Mouse (Mus musculus): ENCODE results near the gene Ppp1cc. TPM values are rescaled to one million over a fixed set of nuclear protein-coding genes. Genes with fewer than 3 reads are reported as not detected.

Gene Ppp1cc
- 100 to 1,000 TPM; 111 to 125 TPM for total RNA-seq (2021)
- long read RNA-seq, experiment 1, transcript Ppp1cc-201 (8 exons, 1,442 nt): minor isoform, 29 of 87 reads
- long read RNA-seq, experiment 1, transcript Ppp1cc-202 (7 exons, 2,384 nt): major isoform, 48 of 87 reads
- long read RNA-seq, experiment 1, partial matches to known transcripts: 6 of 87 reads
- long read RNA-seq, experiment 1, other reads (novel, unspliced or antisense): 4 of 87 reads
- long read RNA-seq, experiment 2, transcript Ppp1cc-202 (7 exons, 2,384 nt): major isoform, 66 of 96 reads
- long read RNA-seq, experiment 2, transcript Ppp1cc-201 (8 exons, 1,442 nt): minor isoform, 26 of 96 reads
- long read RNA-seq, experiment 2, partial matches to known transcripts: 4 of 96 reads
- long read RNA-seq, experiment 2, other reads (novel, unspliced or antisense): 0 of 96 reads

DNA sequence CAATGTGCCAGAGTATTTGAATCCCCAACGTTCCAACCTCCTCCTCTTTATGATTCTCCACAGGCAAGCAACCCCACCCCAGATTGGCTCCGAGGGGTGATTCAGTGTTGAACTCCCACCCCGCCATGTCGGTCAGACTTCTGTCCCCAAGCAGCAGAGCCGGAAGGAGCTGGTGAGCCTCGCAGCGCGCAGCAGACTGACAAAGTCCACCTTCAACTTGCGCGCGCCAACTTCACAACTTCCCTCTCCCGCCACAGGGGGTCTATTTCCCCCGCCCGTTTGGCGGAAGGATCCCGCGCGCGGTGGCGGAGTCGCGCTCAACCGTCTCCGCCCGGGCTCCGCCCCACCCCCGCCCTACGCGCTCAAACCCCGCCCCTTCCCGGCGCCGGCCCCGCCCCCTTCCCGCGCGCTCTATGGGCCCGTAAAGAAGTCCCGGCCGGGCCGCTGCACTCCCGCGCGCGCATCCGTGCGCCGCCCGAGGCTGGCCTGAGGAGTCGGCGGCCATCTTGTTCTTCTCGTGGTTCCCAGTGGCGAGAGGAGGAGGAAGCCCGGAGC lies at the start of gene Ppp1cc:
Gene Ppp1cc, plus strand, starts transcription at position 452 of the 555 bp plus-strand sequence.
- peak; percentile 95 for DNase-seq

DNA sequence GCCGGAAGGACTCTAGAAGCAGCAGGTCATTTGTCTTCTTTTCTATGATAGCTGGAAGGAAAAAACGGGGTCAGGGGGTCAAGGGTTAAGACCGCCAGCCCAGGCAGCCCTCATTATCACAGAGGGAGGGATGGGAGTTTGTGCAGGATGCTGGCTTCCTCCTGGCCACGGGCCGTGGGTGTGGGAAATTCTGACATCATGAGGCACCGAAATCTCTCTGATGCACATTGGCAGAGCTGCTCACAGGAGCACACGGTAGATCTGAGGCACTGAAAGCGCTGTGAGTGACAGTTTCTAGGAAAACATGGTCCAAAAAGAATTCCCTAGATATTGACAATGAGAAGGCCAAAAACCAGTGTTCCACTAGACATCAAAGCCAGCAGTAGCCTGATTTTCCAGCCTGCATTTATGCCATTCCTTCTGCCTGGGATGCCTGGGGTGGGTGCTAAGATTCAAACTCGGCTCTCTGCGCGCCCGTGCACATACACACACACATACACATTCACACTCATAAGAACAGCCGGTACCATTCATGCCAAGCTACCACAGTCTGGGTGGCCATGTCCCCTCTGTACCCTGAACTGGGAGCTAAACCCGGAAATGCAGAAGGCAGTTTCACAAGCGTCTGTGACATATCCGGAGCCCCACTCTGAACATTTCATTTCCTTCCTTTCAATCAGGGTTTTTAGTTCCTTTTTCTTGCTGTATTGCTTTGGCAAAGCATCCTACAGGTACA lies 48.6 kb upstream of the Ppp1cc start:
- no peak for DNase-seq

DNA sequence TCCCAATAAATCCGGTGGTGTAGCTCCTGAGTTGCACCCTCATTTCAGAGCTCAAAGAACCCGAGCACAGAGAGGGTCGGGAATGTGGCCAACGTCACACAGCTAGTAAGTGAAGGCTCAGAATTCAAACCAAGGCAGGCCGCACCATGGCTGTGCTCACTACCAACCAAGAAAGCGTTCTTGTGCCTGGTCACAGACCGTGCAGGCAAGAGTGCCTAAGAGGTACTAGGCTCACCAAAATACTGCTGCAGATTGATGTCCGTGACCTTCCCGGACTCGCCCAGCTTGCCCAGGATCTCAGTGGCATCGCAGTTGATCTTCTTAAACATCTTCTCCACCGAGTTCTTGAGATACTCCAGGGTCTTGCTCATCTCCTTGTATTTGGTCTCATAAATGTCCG lies 47.5 kb upstream of the Ppp1cc start:
- no peak for DNase-seq

DNA sequence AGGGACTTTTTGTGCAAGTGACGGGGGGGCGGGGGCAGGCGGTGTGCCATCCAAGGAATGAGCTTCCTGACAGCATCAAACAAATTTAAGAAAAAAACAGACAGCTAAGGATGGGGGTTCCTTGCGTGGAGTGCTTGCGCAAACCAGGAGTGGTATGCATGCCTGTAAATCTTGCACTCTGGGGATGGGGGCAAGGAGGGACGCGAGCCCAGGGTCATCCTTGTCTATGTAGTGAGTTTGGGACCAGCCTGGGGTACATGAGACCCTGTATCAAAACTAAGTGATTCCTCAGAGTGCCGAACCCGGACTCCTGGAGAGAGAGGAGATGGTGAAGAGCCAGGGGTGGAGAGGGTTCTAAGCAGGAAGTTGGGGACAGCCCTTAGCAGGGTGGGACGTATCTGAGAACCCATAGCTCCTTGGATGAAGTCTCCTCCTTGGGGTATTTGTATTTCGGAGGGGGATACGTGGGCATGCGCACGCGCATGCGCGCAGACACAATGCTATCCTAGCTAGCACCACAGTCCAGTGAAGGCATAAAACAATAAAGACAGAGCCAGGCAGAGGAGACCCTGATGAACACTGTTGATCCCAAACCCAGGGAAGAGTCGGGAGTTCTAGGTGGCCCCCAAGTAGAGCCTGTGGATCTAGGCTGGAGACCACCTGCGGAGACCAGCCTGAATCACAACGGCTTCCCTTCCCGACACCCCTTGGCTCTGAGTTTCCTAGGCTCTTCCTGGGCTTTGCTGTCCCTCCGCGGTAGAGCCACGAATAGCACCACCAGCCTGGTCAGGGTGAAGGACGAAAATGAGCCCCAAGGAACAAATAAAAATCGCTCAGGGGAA lies 46.8 kb upstream of the Ppp1cc start:
- DNase-seq: no peak

DNA sequence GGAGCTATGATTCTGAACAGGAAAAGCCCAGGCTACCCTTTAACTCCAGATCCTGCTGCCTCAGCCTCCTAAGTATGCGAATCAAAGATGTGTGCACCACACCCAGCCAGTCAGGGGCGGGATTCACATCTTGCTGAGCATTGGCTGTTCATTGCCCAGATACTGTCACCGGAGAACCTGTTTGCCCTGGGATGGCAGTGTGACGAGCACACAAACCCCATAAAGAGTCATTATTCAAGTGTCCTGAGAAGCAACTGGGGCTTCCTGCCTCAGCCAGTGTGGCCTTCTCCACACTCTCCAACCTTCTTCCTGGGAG lies 46.2 kb upstream of the Ppp1cc start:
- no peak for DNase-seq

DNA sequence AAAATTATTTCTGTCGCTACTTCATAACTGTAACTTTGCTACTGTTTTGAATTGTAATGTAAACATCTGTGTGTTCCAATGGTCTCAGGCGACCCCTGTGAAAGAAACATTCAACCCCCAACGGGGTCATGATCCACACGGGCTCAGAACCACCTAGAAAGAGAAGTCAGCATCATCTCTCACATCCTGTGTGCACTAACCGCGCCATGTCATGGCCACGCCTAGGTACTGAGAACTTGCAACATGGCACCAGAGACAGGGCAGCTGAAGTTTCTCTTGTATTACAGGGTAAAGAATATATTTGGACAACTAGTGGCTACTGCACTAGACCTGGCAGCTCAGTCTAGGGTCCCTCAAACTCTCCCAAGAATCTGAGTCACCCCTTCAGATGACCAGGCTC lies 44.6 kb upstream of the Ppp1cc start:
- DNase-seq: no peak

DNA sequence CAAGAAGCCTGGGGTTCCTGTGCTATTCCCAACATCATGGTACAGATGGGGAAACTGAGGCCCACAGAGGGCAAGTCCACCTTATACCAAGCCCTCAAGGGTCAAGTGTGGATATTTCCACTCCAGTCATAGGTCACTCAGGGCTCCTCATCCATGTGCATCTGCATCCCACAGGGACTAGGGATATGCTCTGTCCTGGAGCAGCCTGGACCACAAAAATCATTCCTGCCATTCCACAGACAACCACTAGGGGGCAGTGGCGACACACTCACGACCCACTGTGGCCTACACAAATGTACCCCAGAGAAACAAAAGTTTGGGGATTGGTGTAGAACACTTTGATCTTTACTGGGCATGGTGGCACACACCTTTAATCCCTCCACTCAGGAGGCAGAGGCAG lies 43.9 kb upstream of the Ppp1cc start:
- DNase-seq: no peak

DNA sequence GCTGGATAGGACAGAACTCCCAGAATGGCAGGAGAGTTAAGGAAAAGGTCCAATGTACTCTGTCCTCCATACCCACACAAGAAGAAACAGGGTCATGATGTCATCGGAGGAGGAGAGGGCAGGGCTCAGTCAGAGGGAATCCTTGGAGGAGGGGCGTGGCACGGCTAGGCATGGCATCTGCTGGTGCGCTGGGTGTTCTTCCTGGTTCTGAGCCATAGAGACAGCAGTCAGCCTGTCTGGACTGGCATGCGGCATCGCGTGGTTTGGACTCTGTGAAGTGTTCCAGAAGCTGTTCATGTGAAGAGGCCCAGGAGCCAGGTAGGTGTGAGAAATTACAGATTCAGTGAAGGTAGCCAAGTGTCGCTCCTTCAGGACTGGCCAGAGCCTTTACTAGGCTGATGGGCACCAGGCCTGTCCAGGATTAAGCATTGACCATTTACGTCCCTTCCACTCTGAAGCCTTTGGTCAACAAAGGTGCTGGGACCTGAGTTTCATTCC lies 42.8 kb upstream of the Ppp1cc start:
- no peak for DNase-seq

DNA sequence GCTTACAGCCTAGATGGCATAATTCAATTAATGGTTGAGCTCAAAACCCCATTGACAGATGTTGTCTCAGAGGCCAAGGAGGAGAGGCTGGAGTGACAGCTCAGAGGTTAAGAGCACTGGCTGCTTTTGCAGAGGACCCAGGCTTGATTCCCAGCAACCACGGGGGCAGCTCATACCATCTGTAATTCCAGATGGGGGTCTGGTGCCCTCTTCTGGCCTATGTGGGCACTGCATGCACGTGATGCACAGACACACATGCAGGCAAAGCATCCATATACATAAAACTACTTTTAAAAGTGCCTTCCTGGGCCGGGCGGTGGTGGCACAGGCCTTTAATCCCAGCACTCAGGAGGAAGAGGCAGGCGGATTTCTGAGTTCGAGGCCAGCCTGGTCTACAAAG lies 41.8 kb upstream of the Ppp1cc start:
- DNase-seq: no peak

DNA sequence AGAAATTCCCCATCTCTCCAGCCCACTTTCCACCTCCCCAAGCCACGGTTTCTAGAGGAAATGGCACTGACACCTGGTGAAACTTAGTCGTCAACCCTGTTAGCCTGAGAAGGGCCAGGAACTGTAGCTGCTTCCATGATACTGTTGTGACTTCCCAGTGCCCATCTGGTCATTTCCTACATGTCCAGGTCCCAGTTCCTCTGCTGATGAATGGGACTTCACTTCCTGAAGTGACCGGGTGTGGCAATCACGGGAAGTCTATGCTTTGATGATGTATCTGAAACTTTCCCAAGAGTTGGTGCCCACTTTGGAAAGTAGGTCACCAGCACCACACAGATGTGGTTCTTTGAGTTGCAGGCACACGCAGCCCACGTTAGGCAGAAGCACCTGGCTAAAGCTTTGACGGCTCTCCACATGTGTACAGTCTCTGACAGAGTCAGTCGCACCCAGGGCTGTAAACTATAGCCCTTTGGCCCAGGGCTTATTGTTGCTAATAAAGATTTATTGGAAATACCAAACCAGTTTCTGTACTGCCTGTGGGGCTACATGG lies 32.8 kb upstream of the Ppp1cc start:
- DNase-seq: no peak

DNA sequence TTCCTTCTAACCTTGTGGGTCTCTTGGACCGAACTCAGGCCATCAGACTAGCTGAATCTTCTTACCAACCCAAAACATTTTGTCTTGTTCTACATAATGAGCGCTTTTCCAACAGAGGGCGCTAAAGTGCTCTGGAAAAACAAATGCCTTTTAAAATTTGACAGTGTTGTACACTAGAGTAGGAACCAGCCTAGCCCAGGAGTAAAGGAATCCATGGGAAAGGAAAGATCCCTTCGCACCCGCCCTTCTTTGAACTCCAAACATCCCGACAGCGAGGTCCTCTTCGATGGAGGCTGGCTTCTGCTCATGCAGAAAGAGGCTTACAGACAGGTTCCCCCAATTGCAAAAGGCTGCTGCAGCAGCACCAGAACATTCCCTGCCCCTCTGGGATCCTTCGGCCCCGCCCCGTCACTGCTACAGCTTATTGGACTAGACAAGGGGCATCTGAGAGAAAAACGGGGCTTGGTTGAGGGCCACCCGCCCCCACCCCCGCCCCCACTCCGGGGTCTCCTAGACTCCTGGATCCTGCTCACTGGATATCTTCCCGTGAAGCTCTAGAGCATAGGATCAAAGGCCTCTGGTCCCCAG lies 28.9 kb upstream of the Ppp1cc start:
- no peak for DNase-seq

DNA sequence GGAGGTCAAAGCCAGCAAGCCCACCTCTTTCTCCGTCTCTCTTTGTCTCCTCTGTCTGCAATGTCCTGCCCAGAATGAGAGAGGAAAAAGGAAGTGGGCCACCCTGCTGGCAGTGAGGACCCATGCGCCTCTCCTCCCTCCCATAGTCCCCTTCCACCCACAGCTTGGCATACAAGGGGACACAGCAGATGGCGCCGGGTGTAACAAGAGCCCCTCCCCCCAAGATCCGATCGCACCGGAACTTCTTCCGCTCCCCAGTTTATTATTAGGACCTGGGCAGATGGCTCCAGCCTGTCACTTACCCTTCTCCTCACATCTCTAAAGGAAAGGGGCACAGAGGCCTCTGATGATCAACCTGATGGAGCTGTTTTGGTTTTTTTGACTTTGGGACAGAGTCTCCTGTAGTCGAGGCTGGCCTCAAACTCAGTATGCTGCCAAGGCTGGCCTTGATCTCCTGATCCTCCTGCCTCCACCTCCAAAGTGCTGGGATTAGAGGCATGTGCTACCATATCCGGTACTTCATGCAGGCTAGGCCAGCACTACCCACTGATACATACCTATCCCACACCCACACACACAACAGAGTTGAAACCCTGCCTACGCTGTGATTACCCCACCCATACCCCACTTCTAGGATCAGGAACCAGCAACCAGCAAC lies 27.6 kb upstream of the Ppp1cc start:
- no peak for DNase-seq

DNA sequence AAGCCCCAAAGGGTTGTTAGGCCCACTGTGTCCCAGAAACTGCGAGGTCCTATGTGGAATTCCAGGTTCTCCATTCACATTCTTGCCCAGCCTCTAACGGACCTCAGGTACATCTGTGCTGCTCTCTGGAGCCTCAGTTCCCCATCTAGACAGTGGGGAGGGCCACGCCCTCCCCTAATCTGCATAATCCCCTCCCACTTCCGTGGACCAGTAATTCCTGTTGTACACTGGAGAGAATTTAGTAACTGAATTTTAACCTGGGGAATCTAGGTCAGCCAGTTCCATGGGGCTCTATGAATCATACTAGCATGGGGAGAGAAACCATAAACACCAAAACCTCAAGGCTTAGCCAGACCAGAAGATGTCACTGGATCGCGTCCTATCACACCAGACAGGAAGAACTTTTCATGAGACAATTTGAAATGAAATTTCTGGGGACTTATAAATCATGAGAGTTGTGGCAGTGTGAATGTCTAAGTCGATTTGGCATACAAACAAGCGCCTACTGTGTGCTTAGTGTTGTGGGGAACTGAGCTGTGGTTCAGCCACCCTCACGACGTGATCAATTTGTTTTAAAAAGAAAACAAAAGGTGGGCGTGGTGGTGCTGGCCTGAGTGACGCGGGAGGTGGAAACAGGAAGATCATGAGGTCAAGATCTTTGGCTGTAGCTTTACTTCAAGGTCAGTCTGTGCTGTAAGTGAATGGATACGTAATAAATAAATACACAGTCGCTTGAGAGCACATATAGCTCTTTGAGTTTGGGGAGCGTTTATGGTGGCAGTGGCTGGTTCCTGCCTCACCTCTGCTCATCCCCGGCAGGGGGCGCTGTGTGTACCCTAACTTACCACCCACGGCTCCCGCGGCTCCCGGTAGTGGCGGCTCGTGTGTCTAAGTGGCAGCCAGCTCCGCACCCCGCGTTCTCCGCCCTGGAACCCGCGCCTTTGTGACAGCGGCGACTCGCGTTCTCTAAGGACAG lies 26.7 kb upstream of the Ppp1cc start:
- DNase-seq: peak; percentile 80

DNA sequence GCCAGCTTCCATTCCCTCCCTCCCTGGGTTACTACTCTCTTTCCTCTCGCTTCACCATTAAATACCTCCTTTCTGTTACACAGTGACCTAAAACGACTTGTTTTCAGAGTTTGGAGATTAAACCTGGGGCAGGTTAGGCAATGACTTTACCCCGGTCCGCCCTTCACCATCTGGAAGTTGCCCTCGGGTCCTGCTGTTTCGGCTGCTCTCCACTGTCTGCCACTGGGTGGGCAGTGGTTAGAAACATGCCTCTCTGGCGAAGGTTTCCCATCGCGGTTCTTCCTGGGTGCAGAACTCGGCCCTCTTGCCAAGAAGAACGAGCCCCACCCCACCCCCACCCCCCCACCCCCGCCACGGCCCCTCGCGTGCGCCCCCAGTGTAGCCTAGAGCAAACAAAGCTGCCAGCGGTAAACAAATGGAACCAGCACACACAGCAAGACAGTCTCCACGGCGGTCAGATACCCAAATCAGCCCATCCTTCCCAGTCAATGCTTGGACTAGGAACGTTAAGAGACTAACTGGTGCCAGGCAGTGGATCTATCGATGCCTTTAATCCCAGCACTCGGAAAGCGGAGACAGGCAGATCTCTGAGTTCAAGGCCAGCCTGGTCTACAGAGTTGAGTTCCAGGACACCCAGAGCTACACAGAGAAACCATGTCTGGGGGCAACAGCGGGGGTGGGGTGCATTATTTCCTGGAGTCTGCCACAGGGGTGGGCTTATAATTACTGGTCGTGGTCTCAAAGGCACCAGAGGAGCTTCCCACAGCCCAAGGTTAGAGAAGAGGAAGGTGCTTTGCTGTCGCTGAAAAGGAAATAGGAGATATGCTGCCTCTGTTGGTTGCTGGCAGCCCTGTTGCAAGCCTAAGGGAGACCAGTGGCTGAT lies 25.7 kb upstream of the Ppp1cc start:
- no peak for DNase-seq

DNA sequence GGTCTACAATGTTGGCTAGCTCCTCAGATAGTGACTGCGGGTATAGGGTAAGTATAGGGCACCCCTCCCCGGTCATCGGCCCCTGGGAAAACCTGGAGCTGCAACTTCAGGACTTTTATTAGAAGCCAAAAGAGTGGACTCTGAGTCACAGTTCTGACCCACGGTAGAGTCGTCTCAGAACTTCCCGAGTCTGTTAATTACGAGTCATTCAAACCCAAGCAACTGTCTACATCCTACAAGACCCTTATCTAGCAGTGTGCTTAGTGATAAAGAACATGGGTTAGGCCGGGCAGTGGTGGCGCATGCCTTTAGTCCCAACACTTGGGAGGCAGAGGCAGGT lies 25.1 kb upstream of the Ppp1cc start:
- no peak for DNase-seq

DNA sequence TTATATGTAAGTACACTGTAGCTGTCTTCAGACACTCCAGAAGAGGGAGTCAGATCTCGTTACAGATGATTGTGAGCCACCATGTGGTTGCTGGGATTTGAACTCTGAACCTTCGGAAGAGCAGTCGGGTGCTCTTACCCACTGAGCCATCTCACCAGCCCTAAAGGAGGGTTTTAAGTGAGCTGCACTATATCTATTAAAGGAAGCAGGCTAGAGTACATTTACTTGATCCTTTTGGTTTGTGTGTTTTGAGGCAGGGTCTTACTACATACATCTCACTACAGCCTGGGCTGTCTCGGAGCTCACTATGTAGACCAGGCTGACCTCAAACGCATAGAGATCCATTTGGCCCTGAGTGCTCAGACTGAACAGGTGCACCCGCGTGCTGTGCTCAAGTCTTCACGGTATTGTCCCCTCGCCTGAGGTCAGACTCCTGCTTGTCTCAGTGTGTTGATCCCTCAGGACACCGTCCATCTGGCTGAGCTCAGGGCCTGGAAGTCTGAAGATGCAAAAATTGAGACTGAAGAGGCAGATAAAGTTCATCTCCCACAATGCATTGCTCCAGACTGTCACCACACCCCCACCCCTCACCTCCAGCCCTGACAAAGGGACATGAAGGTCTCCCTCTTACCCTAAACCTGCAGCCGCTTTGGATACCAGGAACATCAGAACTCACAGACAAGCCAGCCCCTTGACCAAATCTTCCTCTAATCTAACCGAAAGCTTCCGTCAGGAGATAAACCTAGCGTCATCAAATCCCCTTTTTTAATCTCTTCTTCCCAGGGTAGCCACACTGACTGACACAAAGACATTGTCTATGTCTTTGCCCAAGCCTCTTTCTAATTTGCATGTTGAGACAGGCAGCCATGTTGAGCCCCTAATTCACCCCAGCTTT lies 23.4 kb upstream of the Ppp1cc start:
- no peak for DNase-seq

DNA sequence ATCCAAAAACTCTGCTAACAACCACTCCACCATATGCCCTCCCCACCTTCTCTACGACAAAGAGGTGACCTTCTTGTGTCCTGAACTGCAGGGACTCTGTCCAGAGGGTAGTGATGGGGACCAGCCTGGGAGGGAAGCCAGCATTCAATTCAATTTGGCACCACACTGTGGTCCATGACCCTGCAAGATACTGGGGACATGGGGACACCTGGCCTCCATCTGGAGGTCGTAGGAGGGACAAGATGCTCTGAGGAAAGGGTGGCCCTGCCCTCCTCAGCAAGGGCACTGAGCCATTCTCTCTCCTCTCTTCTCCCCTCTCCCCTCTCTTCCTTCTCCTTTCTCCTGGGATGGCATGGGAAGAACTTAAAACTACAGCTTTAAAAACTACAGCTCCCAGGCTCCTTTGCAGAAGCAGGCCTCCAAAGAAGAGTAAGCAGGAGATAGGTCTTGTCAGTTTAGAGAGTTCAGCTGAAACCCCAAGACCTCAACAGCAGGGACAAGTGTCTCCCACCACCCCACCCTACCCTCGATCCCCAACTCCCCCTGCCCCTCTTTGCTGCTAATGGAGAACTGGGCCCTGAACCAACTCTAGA lies 22.7 kb upstream of the Ppp1cc start:
- no peak for DNase-seq
